Mouse (Mus musculus): Measurements from ENCODE around the gene Tmem72. TPM values are rescaled to one million over a fixed set of nuclear protein-coding genes. Genes with fewer than 3 reads are reported as not detected.

The Tmem72 gene
- polyA plus RNA-seq, 2 experiments, result under 0.01 to 0.01 TPM

DNA sequence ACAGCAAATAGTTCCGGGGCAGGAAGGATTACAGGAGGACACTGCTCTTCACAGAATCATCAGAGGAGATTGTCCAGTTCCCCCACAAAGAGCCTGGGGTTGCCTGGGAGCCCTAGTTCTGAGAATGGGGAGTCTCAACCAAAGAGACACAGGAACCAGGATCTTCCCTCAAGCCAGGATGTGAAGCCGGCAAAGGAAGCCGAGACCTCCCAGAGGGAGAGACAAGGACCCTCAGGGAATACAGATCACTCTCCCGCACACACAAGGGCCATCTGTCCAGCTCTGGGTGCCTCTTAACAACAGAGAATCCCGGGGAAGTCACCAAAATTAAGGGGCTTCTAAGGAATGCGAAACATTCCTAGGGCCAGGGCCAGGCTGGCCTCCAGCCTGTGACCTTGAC, 39.4 kb downstream of the Tmem72 start:
- Histone ChIP-seq H3K4me2 (ENCODE audit: low read depth) (no peak overlapping the region), H3K36me3 (replicated peaks; ENCODE audit: control insufficient read depth, insufficient read depth, low read depth) (no peaks in the 10 kb centered on the region), H3K9me3 (ENCODE audit: control insufficient read depth, low read length) (no peaks in the 10 kb centered on the region), H3K27ac (no peak overlapping the region), H3K9ac (replicated peaks) (no peak overlapping the region), H3K4me1 (replicated peaks; ENCODE audit: control insufficient read depth in 2 of 2, insufficient read depth in 2 of 2, low read length in 1 of 2) (peaks cover 0 to 18% of the 10 kb centered on the region in 2 experiments; a peak in 2 of 4 replicates), H3K4me3 (ENCODE audit: insufficient read depth in 1 of 2, low read depth in 2 of 2, low read length in 2 of 2) (no peak overlapping the region), H3K27me3 (ENCODE audit: control insufficient read depth, insufficient read depth, low read length) (no peaks in the 10 kb centered on the region)
- TF ChIP-seq CTCF (IDR thresholded peaks at IDR 0.05; ENCODE audit: low read depth) (no peak), EP300 (IDR thresholded peaks at IDR 0.05; ENCODE audit: low read depth) (no peak)
- DNase-seq (ENCODE audit: low read depth in 3 of 3, low spot score in 3 of 3) (no peak), ATAC-seq (ENCODE audit: insufficient read depth) (no peak)
- 72% methylated on average over 6 of the region's 6 CpGs for WGBS (ENCODE audit: insufficient replicate concordance)

DNA sequence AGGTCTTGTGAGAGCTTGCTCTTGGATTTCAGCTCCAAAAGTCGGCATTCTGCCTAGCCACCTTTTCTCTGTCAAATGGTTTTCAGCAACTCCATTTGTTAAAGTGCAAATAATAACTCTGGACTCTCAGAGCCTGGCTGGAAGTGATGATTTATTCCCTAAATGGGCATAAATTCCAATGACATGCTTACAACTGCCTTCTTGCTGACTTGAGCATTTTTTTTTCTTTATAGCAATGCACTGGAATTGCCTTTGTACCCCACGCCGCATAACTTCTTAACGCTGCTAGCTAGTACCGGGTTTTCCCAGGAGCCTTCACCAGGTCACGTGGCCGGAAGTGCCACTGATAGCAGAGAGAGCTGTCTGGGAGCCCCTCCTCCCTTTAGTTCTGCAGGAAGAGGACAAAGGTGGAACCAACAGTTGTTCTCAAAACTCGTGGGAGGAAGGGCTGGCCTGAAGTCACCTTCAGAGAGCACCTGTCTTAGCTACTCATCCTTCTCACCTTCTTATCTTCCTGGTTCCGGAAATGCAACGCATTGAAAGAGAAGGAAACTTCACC, 40.3 kb downstream of the Tmem72 start:
- TF ChIP-seq EP300 (IDR thresholded peaks at IDR 0.05; ENCODE audit: low read depth), result no peak
- no peak for TF ChIP-seq CTCF (IDR thresholded peaks at IDR 0.05; ENCODE audit: low read depth)
- Histone ChIP-seq H3K4me1 (replicated peaks; ENCODE audit: control insufficient read depth in 2 of 2, insufficient read depth in 2 of 2, low read length in 1 of 2) (peaks cover 0 to 18% of the 10 kb centered on the region in 2 experiments; a peak in 2 of 4 replicates), H3K27ac (no peak overlapping the region), H3K36me3 (replicated peaks; ENCODE audit: control insufficient read depth, insufficient read depth, low read depth) (no peaks in the 10 kb centered on the region), H3K27me3 (ENCODE audit: control insufficient read depth, insufficient read depth, low read length) (no peaks in the 10 kb centered on the region), H3K4me3 (ENCODE audit: insufficient read depth in 1 of 2, low read depth in 2 of 2, low read length in 2 of 2) (no peak overlapping the region), H3K9ac (replicated peaks) (no peak overlapping the region), H3K9me3 (ENCODE audit: control insufficient read depth, low read length) (no peaks in the 10 kb centered on the region), H3K4me2 (ENCODE audit: low read depth) (no peak overlapping the region)
- no peak for ATAC-seq (ENCODE audit: insufficient read depth)
- DNase-seq (ENCODE audit: low read depth in 3 of 3, low spot score in 3 of 3), result no peak
- whole genome bisulfite sequencing (ENCODE audit: insufficient replicate concordance), result 51% methylated on average over 10 of the region's 10 CpGs

DNA sequence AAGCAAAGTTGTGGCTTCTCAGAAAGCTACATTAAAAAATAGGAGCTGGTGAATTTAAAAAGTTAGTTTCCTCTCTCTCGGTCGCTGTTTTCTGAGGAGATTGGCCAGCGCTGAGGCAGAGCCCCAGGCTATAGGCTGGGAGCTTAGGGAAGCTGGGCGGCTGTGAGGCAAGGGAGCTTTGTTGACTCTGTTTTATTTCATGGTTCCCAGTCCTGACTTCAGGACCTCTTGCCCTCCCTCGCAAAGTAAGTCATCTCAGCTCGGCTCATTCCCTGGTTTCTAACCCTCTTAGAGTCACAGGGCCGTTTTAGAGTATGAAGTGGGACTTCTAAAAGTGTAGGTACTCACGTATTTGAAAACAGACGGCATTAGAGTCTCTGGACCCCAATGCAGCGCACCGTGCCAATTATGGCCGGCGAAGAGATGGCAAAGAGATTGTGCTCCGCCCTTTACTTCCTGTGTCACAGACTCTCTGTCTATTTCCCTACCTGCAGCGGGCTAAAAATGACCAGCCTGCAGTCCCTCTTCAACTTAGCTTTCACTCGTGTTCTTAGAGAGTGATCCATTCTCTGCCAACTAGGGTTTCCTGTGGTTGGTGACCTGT, 42.3 kb downstream of the Tmem72 start:
- no peak overlapping the region for H3K9ac ChIP-seq (replicated peaks)
- H3K9me3 ChIP-seq (ENCODE audit: control insufficient read depth, low read length), result no peaks in the 10 kb centered on the region
- peak; percentile 48 for ATAC-seq (ENCODE audit: insufficient read depth)
- peaks cover 0 to 18% of the 10 kb centered on the region in 2 experiments; a peak in 2 of 4 replicates for H3K4me1 ChIP-seq (replicated peaks; ENCODE audit: control insufficient read depth in 2 of 2, insufficient read depth in 2 of 2, low read length in 1 of 2)
- no peaks in the 10 kb centered on the region for H3K36me3 ChIP-seq (replicated peaks; ENCODE audit: control insufficient read depth, insufficient read depth, low read depth)
- DNase-seq (ENCODE audit: low read depth in 3 of 3, low spot score in 3 of 3), result no peak
- H3K4me3 ChIP-seq (ENCODE audit: insufficient read depth in 1 of 2, low read depth in 2 of 2, low read length in 2 of 2), result peak overlapping the region; percentile 48 to 53; a peak in 3 of 4 replicates
- no peak overlapping the region for H3K27ac ChIP-seq
- H3K27me3 ChIP-seq (ENCODE audit: control insufficient read depth, insufficient read depth, low read length), result no peaks in the 10 kb centered on the region
- TF ChIP-seq CTCF (IDR thresholded peaks at IDR 0.05; ENCODE audit: low read depth) (no peak), EP300 (IDR thresholded peaks at IDR 0.05; ENCODE audit: low read depth) (no peak)
- 11% methylated on average over 16 of the region's 16 CpGs for WGBS (ENCODE audit: insufficient replicate concordance)
- H3K4me2 ChIP-seq (ENCODE audit: low read depth), result peak overlapping the region; percentile 71

DNA sequence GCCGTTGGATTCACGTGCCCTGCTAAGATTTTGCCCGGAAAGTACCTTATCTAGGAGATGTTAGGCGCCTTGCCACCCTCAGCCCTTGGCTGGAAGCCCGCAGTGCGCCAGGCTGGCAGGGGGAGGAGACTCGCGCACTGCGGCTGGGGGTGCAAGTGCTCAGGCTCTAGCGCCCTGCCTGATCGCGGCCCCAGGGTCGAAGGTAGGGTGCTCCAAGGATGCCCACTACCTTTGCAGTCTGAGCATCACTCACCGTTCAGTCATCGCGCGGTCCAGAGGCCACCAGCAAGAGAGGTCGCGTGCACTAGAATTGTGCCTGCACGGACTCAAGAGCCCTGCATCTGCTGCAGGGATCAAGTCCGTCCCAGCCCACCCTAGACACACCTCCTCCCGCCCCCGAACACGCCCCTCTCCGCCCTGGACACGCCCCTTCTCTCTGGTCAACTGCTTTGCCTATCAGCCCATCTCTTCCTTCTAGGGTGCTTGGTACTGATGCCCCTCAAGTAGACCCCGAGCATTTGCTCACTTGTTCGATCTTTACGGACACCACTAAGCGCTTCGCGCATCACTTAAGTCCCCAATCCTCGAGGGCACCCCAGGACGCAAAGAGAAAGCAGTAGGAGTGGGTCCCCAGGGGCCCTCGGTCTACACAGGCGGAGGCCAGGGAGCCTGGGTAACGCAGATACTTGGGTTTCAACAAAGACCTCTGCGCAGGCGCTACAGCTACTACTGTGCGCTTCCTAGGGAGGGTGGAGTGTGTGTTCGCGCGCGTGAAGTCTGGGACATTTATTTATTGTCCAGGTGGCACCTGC, 43.0 kb downstream of the Tmem72 start, which contains the start of gene Rassf4:
Rassf4 (minus strand) TSS at position 482 of the 812 bp plus-strand sequence.
- under 1% methylated on average over 44 of the region's 44 CpGs for WGBS (ENCODE audit: insufficient replicate concordance)
- peak in 2 of 3 experiments; percentile 42 to 45 for DNase-seq (ENCODE audit: low read depth in 3 of 3, low spot score in 3 of 3)
- peak; percentile 91 for ATAC-seq (ENCODE audit: insufficient read depth)
- Histone ChIP-seq H3K9ac (replicated peaks) (no peak within 1 kb of the TSS), H3K4me3 (ENCODE audit: insufficient read depth in 1 of 2, low read depth in 2 of 2, low read length in 2 of 2) (peak within 1 kb of the TSS; percentile 48 to 53), H3K4me2 (ENCODE audit: low read depth) (peak within 1 kb of the TSS; percentile 71), H3K9me3 (ENCODE audit: control insufficient read depth, low read length) (no peaks in the 10 kb centered on the region), H3K36me3 (replicated peaks; ENCODE audit: control insufficient read depth, insufficient read depth, low read depth) (no peaks in the 10 kb centered on the region), H3K27ac (no peak within 1 kb of the TSS), H3K27me3 (ENCODE audit: control insufficient read depth, insufficient read depth, low read length) (no peaks in the 10 kb centered on the region), H3K4me1 (replicated peaks; ENCODE audit: control insufficient read depth in 2 of 2, insufficient read depth in 2 of 2, low read length in 1 of 2) (peaks cover 0 to 18% of the 10 kb centered on the region in 2 experiments; a peak in 2 of 4 replicates)
- TF ChIP-seq EP300 (IDR thresholded peaks at IDR 0.05; ENCODE audit: low read depth) (no peak), CTCF (IDR thresholded peaks at IDR 0.05; ENCODE audit: low read depth) (no peak)

DNA sequence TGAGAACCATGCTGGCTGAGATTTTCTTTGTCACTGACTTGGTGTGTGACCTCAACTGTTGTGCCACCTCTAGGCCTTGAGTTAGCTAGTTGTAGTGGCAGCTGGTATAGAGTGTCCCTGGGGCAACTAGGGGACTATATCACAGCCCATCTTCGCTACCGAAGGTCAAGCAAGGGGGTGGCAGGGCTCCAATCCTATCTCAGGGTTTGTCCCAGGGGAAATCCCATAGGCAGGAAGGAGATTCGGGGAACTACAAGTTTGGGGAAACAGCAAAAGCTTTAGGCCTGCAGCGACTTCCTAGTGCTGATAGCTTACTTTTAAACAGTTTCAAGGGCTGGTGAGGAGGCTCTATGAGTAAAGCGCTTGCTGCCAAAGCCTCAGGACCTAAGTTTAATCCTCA, 44.4 kb downstream of the Tmem72 start:
- Histone ChIP-seq H3K4me3 (ENCODE audit: insufficient read depth in 1 of 2, low read depth in 2 of 2, low read length in 2 of 2) (no peak overlapping the region), H3K4me1 (replicated peaks; ENCODE audit: control insufficient read depth in 2 of 2, insufficient read depth in 2 of 2, low read length in 1 of 2) (peaks cover 0 to 18% of the 10 kb centered on the region in 2 experiments; a peak in 2 of 4 replicates), H3K27ac (no peak overlapping the region), H3K9me3 (ENCODE audit: control insufficient read depth, low read length) (no peaks in the 10 kb centered on the region), H3K9ac (replicated peaks) (no peak overlapping the region), H3K4me2 (ENCODE audit: low read depth) (no peak overlapping the region), H3K36me3 (replicated peaks; ENCODE audit: control insufficient read depth, insufficient read depth, low read depth) (no peaks in the 10 kb centered on the region), H3K27me3 (ENCODE audit: control insufficient read depth, insufficient read depth, low read length) (no peaks in the 10 kb centered on the region)
- ATAC-seq (ENCODE audit: insufficient read depth), result no peak
- DNase-seq (ENCODE audit: low read depth in 3 of 3, low spot score in 3 of 3), result no peak
- 67% methylated on average over 5 of the region's 5 CpGs for WGBS (ENCODE audit: insufficient replicate concordance)
- no peak for TF ChIP-seq EP300 (IDR thresholded peaks at IDR 0.05; ENCODE audit: low read depth)
- TF ChIP-seq CTCF (IDR thresholded peaks at IDR 0.05; ENCODE audit: low read depth), result no peak

Measured in liver, embryonic 14.5 days (tissue).